Mouse (Mus musculus): ENCODE results near the gene Ndc80.
"Not testable (repeated sequence)": the region's sequence is repeated elsewhere in the genome, so short reads cannot be mapped to it uniquely, and the experiment has no call there.

Gene Ndc80

GRCm38 (mm10) chr17:71526711-71527564, at the start of gene Ndc80:
Gene Ndc80 (minus strand): TSS chr17:71526857.
- DNase-seq (ENCODE audit: inconsistent age in 2 of 2, low spot score in 1 of 2): peak; percentile 97 to 98

GRCm38 (mm10) chr17:71561631-71562030, 35.0 kb upstream of the Ndc80 start:
- DNase-seq (ENCODE audit: inconsistent age in 2 of 2, low spot score in 1 of 2): peak in 1 of 2 experiments; percentile 76

GRCm38 (mm10) chr17:71552901-71553300, 26.2 kb upstream of the Ndc80 start:
- peak; percentile 11 to 56 for DNase-seq (ENCODE audit: inconsistent age in 2 of 2, low spot score in 1 of 2)

- peak; percentile 90 to 96 for DNase-seq (ENCODE audit: inconsistent age in 2 of 2, low spot score in 1 of 2)
These were observed 25.2 kb upstream of the Ndc80 start, which contains the start of gene Spdya for GRCm38 (mm10) chr17:71551757-71552451. Gene Spdya (plus strand): TSS chr17:71552061.

- DNase-seq (ENCODE audit: inconsistent age in 2 of 2, low spot score in 1 of 2): no peak
These were observed 24.7 kb upstream of the Ndc80 start for GRCm38 (mm10) chr17:71551350-71551749.

- DNase-seq (ENCODE audit: inconsistent age in 2 of 2, low spot score in 1 of 2): peak in 1 of 2 experiments; percentile 55
These were observed 21.9 kb upstream of the Ndc80 start for GRCm38 (mm10) chr17:71548586-71548985.

- DNase-seq (ENCODE audit: inconsistent age in 2 of 2, low spot score in 1 of 2): no peak
These were observed 10.5 kb upstream of the Ndc80 start for GRCm38 (mm10) chr17:71537164-71537563.

- not testable (repeated sequence) for DNase-seq (ENCODE audit: inconsistent age in 2 of 2, low spot score in 1 of 2)
These were observed 8.9 kb upstream of the Ndc80 start for GRCm38 (mm10) chr17:71535595-71535994.

GRCm38 (mm10) chr17:71528042-71528441, 1.4 kb upstream of the Ndc80 start:
- DNase-seq (ENCODE audit: inconsistent age in 2 of 2, low spot score in 1 of 2): no peak

GRCm38 (mm10) chr17:71526302-71526708, 352 bp downstream of the Ndc80 start:
- no peak for DNase-seq (ENCODE audit: inconsistent age in 2 of 2, low spot score in 1 of 2)

GRCm38 (mm10) chr17:71510297-71510696, 16.4 kb downstream of the Ndc80 start:
- DNase-seq (ENCODE audit: inconsistent age in 2 of 2, low spot score in 1 of 2): no peak

- no peak for DNase-seq (ENCODE audit: inconsistent age in 2 of 2, low spot score in 1 of 2)
These were observed 19.8 kb downstream of the Ndc80 start for GRCm38 (mm10) chr17:71506832-71507231.

GRCm38 (mm10) chr17:71495784-71496183, 30.9 kb downstream of the Ndc80 start:
- DNase-seq (ENCODE audit: inconsistent age in 2 of 2, low spot score in 1 of 2): no peak

GRCm38 (mm10) chr17:71491332-71491686, 35.3 kb downstream of the Ndc80 start:
- DNase-seq (ENCODE audit: inconsistent age in 2 of 2, low spot score in 1 of 2): no peak

GRCm38 (mm10) chr17:71490666-71491331, 35.9 kb downstream of the Ndc80 start:
- DNase-seq (ENCODE audit: inconsistent age in 2 of 2, low spot score in 1 of 2): no peak

- DNase-seq (ENCODE audit: inconsistent age in 2 of 2, low spot score in 1 of 2): no peak
These were observed 36.8 kb downstream of the Ndc80 start for GRCm38 (mm10) chr17:71489703-71490461.

GRCm38 (mm10) chr17:71486231-71486851, 40.3 kb downstream of the Ndc80 start:
- peak in 1 of 2 experiments; percentile 37 for DNase-seq (ENCODE audit: inconsistent age in 2 of 2, low spot score in 1 of 2)

- DNase-seq (ENCODE audit: inconsistent age in 2 of 2, low spot score in 1 of 2): peak; percentile 25 to 63
These were observed 40.8 kb downstream of the Ndc80 start for GRCm38 (mm10) chr17:71485791-71486230.

GRCm38 (mm10) chr17:71484711-71485110, 41.9 kb downstream of the Ndc80 start:
- DNase-seq (ENCODE audit: inconsistent age in 2 of 2, low spot score in 1 of 2): no peak

- peak; percentile 44 to 51 for DNase-seq (ENCODE audit: inconsistent age in 2 of 2, low spot score in 1 of 2)
These were observed 43.1 kb downstream of the Ndc80 start for GRCm38 (mm10) chr17:71483418-71484060.
